Mouse (Mus musculus) embryonic facial prominence, embryonic 14.5 days (tissue): ENCODE measurements around the gene Cryzl1. TPM values are rescaled to one million over a fixed set of nuclear protein-coding genes. Genes with fewer than 3 reads are reported as not detected.

Experiments used
- ATAC-seq: fragments of 200-750 bp; cut with Nextera tagmentation; 2 replicates; pipeline ENCODE4 v1.8.0; 2017; ENCODE audit warnings: low read depth, moderate number of reproducible peaks, moderate TSS enrichment
- DNase-seq: peaks from one replicate; pipeline ENCODE4 v3.0.0-alpha.2; 2015; ENCODE audit warnings: low spot score
- H3K27ac ChIP-seq: fragments of 300-500 bp; sonication (generic); replicated peaks from 2 replicates; pipeline ENCODE4 v1.5.1; 2014; ENCODE audit warnings: low read depth, mild to moderate bottlenecking, low read length, moderate library complexity
- H3K27me3 ChIP-seq: fragments of 300-500 bp; sonication (generic); replicated peaks from 2 replicates; pipeline ENCODE4 v1.6.1; 2014; ENCODE audit warnings: low read length; ENCODE audit not compliant: control insufficient read depth, insufficient read depth
- H3K36me3 ChIP-seq: fragments of 300-500 bp; sonication (generic); 2 replicates; pipeline ENCODE4 v1.6.1; 2014; ENCODE audit warnings: low read length, mixed read lengths; ENCODE audit not compliant: control insufficient read depth, insufficient read depth
- H3K4me1 ChIP-seq: fragments of 300-500 bp; sonication (generic); 2 replicates; pipeline ENCODE4 v1.6.1; 2014; ENCODE audit warnings: antibody characterized with exemption, low read length; ENCODE audit not compliant: control insufficient read depth, insufficient read depth
- H3K4me2 ChIP-seq: fragments of 300-500 bp; sonication (generic); 2 replicates; pipeline ENCODE4 v1.6.1; 2014; ENCODE audit warnings: low read depth, mild to moderate bottlenecking, low read length, moderate library complexity, mixed read lengths
- H3K4me3 ChIP-seq: fragments of 300-500 bp; sonication (generic); 2 replicates; pipeline ENCODE4 v1.5.1; 2014; ENCODE audit warnings: low read depth, mild to moderate bottlenecking, low read length
- H3K9ac ChIP-seq: fragments of 300-500 bp; sonication (generic); 2 replicates; pipeline ENCODE4 v1.6.1; 2014; ENCODE audit warnings: low read depth, mild to moderate bottlenecking, low read length, moderate library complexity, mixed read lengths
- H3K9me3 ChIP-seq: fragments of 300-500 bp; sonication (generic); 2 replicates; pipeline ENCODE4 v1.6.1; 2016; ENCODE audit warnings: low read length; ENCODE audit not compliant: control insufficient read depth
- WGBS: fragments of 180-500 bp; shearing (Covaris S2); extraction: QIAGEN DNeasy Blood & Tissue Kit; methylation state at CpG from one replicate; pipeline ENCODE4 v1.1.7; 2014; 5-methylcytosine and 5-hydroxymethylcytosine counted together
- polyA plus RNA-seq: library from polyadenylated mRNA; unstranded; fragments of >200 nt; fragmentation: Nextera tagmentation; extraction: Ambion mirVana; gene quantifications from 2 replicates; pipeline ENCODE4 v1.2.1, GENCODE M21; 2014

The Cryzl1 gene
- polyA plus RNA-seq, 1 experiment from 2014 or later: 61.8 TPM

- WGBS: 74% methylated on average over 5 of the region's 5 CpGs
These were observed 6.0 kb upstream of the Cryzl1 start for GRCm38 (mm10) chr16:91734771-91735170.

GRCm38 (mm10) chr16:91732816-91733215 lies 4.0 kb upstream of the Cryzl1 start:
- H3K9ac ChIP-seq: no peak overlapping the region
- peaks cover 8% of the 10 kb centered on the region; the same call in 1 of the 2 replicates for H3K4me1 ChIP-seq
- no peaks in the 10 kb centered on the region for H3K27me3 ChIP-seq
- H3K36me3 ChIP-seq: no peaks in the 10 kb centered on the region
- ATAC-seq (no peak), DNase-seq (no peak)
- 62% methylated on average over 2 of the region's 2 CpGs for WGBS
- H3K9me3 ChIP-seq: no peaks in the 10 kb centered on the region
- H3K27ac ChIP-seq: no peak overlapping the region
- no peak overlapping the region for H3K4me2 ChIP-seq
- H3K4me3 ChIP-seq: no peak overlapping the region

More at GRCm38 (mm10) chr16:91734771-91735170, 6.0 kb upstream of the Cryzl1 start:
- H3K9ac ChIP-seq: no peak overlapping the region
- no peak overlapping the region for H3K4me2 ChIP-seq
- no peaks in the 10 kb centered on the region for H3K27me3 ChIP-seq
- no peak overlapping the region for H3K27ac ChIP-seq
- H3K4me3 ChIP-seq: no peak overlapping the region
- no peak for ATAC-seq
- no peaks in the 10 kb centered on the region for H3K36me3 ChIP-seq
- DNase-seq: no peak
- no peaks in the 10 kb centered on the region for H3K9me3 ChIP-seq
- H3K4me1 ChIP-seq: peaks cover 8% of the 10 kb centered on the region; the same call in 1 of the 2 replicates

- Histone ChIP-seq H3K9me3 (no peaks in the 10 kb centered on the region), H3K27ac (peak overlapping the region; percentile 87), H3K9ac (peak overlapping the region; percentile 94), H3K36me3 (no peaks in the 10 kb centered on the region), H3K4me3 (peak overlapping the region; percentile 85), H3K4me2 (peak overlapping the region; percentile 80), H3K27me3 (no peaks in the 10 kb centered on the region), H3K4me1 (peaks cover 14% of the 10 kb centered on the region)
- ATAC-seq (no peak), DNase-seq (no peak)
- WGBS: under 1% methylated on average over 11 of the region's 11 CpGs
These were observed 1.7 kb upstream of the Cryzl1 start for GRCm38 (mm10) chr16:91730446-91730845.

- Histone ChIP-seq H3K4me2 (peak overlapping the region; percentile 80), H3K9ac (peak overlapping the region; percentile 94), H3K4me1 (peaks cover 14% of the 10 kb centered on the region), H3K27me3 (no peaks in the 10 kb centered on the region), H3K36me3 (0 out of 2 replicates have a peak, but pooled peaks cover 3% of the 10 kb centered on the region), H3K4me3 (peak overlapping the region; percentile 85), H3K27ac (peak overlapping the region; percentile 87), H3K9me3 (no peaks in the 10 kb centered on the region)
- 1% methylated on average over 17 of the region's 44 CpGs for WGBS
- ATAC-seq (no peak), DNase-seq (peak; percentile 50)
These were observed 1.2 kb upstream of the Cryzl1 start for GRCm38 (mm10) chr16:91729821-91730441.

GRCm38 (mm10) chr16:91729066-91729482 lies 299 bp upstream of the Cryzl1 start, which contains the start of gene Itsn1:
Gene Itsn1, plus strand, starts transcription at chr16:91729281.
- under 1% methylated on average over 27 of the region's 33 CpGs for WGBS

GRCm38 (mm10) chr16:91727433-91727832 lies 1.3 kb downstream of the Cryzl1 start:
- no peaks in the 10 kb centered on the region for H3K9me3 ChIP-seq
- H3K4me3 ChIP-seq: peak overlapping the region; percentile 85
- H3K36me3 ChIP-seq: 0 out of 2 replicates have a peak, but pooled peaks cover 7% of the 10 kb centered on the region
- DNase-seq (no peak), ATAC-seq (no peak)
- H3K4me1 ChIP-seq: peaks cover 14% of the 10 kb centered on the region
- 85% methylated on average over 15 of the region's 15 CpGs for WGBS
- peak overlapping the region; percentile 65 for H3K9ac ChIP-seq
- no peak overlapping the region for H3K27ac ChIP-seq
- peak overlapping the region; percentile 59 for H3K4me2 ChIP-seq
- no peaks in the 10 kb centered on the region for H3K27me3 ChIP-seq

More at GRCm38 (mm10) chr16:91729066-91729482, 299 bp upstream of the Cryzl1 start, which contains the start of gene Itsn1:
- DNase-seq (peak; percentile 99), ATAC-seq (peak; percentile 95)
- peak within 1 kb of the TSS; percentile 94 for H3K9ac ChIP-seq
- H3K9me3 ChIP-seq: no peaks in the 10 kb centered on the region
- no peaks in the 10 kb centered on the region for H3K27me3 ChIP-seq
- H3K27ac ChIP-seq: peak within 1 kb of the TSS; percentile 93
- 0 out of 2 replicates have a peak, but pooled peaks cover 7% of the 10 kb centered on the region for H3K36me3 ChIP-seq
- H3K4me2 ChIP-seq: peak within 1 kb of the TSS; percentile 80
- peaks cover 14% of the 10 kb centered on the region for H3K4me1 ChIP-seq
- peak within 1 kb of the TSS; percentile 85 for H3K4me3 ChIP-seq

- H3K36me3 ChIP-seq: peaks cover 21% of the 10 kb centered on the region
- H3K27ac ChIP-seq: no peak overlapping the region
- WGBS: 59% methylated on average over 3 of the region's 3 CpGs
- peaks cover 6% of the 10 kb centered on the region for H3K4me1 ChIP-seq
- ATAC-seq (no peak), DNase-seq (no peak)
- no peak overlapping the region for H3K4me2 ChIP-seq
- H3K4me3 ChIP-seq: no peak overlapping the region
- no peaks in the 10 kb centered on the region for H3K9me3 ChIP-seq
- no peak overlapping the region for H3K9ac ChIP-seq
- H3K27me3 ChIP-seq: no peaks in the 10 kb centered on the region
These were observed 4.5 kb downstream of the Cryzl1 start for GRCm38 (mm10) chr16:91724247-91724646.

- H3K4me1 ChIP-seq: no peaks in the 10 kb centered on the region
- DNase-seq: no peak
These were observed 11.4 kb downstream of the Cryzl1 start for GRCm38 (mm10) chr16:91717399-91717798.

GRCm38 (mm10) chr16:91716927-91717349 lies 11.8 kb downstream of the Cryzl1 start:
- peaks cover 49% of the 10 kb centered on the region for H3K36me3 ChIP-seq
- WGBS: 79% methylated on average over 11 of the region's 11 CpGs
- no peak overlapping the region for H3K4me3 ChIP-seq
- no peaks in the 10 kb centered on the region for H3K9me3 ChIP-seq
- H3K27ac ChIP-seq: no peak overlapping the region
- no peak for DNase-seq
- no peaks in the 10 kb centered on the region for H3K4me1 ChIP-seq
- H3K4me2 ChIP-seq: no peak overlapping the region
- no peaks in the 10 kb centered on the region for H3K27me3 ChIP-seq
- no peak for ATAC-seq
- H3K9ac ChIP-seq: no peak overlapping the region

More at GRCm38 (mm10) chr16:91717399-91717798, 11.4 kb downstream of the Cryzl1 start:
- Histone ChIP-seq H3K4me2 (no peak overlapping the region), H3K4me3 (no peak overlapping the region), H3K9me3 (no peaks in the 10 kb centered on the region), H3K9ac (no peak overlapping the region), H3K27ac (no peak overlapping the region), H3K27me3 (no peaks in the 10 kb centered on the region), H3K36me3 (peaks cover 49% of the 10 kb centered on the region)
- 87% methylated on average over 4 of the region's 4 CpGs for WGBS
- ATAC-seq: no peak
